Mouse (Mus musculus): Measurements from ENCODE around the gene Rnf150.

- TF ChIP-seq CTCF (IDR thresholded peaks at IDR 0.05; ENCODE audit: control insufficient read depth, insufficient read depth, insufficient read length): no peak
- no peak for TF ChIP-seq MAX (IDR thresholded peaks at IDR 0.05)
- TF ChIP-seq USF1 (IDR thresholded peaks at IDR 0.05; ENCODE audit: low read depth): no peak
- TF ChIP-seq MYOG (IDR thresholded peaks at IDR 0.05; ENCODE audit: control insufficient read depth, extremely low read depth, insufficient read length): no peak
Measured at GRCm38 (mm10) chr8:83140068-83140467, 276.9 kb downstream of the Rnf150 start.

Data from C2C12 (cell line).